Mouse (Mus musculus) WW6 (cell line): ENCODE results near the gene Pnliprp1.

Experiments used
- DNase-seq: peaks from one replicate; pipeline ENCODE4 v3.0.0-alpha.2; 2013; ENCODE audit warnings: low read depth, low spot score

The Pnliprp1 gene

DNA sequence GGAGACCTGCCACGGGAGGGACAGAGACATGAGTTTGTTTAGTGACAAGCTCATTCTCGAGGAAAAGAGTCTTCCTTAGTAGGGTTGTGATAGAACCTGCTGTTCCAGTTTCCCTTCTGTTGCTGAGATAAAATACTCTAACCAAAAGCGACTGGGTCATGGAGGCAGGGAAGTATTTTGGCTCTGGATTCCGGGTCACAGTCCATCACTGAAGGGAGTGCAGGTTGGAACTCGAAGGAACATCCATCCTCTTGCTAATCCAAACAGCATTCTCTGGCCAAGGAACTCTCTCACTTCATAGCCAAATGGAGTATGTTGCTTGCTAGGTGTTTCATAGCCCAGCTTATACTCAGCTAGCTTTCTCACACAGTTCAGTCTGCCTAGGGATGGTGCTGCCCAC lies 47.8 kb downstream of the Pnliprp1 start:
- no peak for DNase-seq

DNA sequence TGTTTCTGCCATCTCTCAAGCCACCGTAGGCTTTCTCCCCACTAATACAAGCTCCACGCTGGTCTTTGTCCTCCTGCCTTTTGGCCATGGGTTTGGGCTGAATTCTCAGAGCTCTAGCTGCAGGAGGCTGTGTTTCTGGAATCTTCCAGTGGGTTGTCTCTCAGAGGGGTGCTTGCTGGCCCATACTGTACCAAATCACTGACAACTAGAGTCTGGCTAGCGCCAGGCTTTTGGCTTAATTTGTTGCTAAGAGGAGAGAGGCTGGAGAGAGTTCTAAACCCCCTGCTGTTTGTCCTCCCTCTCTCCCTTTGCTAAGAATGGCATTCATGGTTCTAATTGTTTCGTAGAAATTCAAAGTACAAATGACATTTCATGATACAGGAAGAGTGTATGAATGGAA lies 52.9 kb downstream of the Pnliprp1 start:
- DNase-seq, result no peak

DNA sequence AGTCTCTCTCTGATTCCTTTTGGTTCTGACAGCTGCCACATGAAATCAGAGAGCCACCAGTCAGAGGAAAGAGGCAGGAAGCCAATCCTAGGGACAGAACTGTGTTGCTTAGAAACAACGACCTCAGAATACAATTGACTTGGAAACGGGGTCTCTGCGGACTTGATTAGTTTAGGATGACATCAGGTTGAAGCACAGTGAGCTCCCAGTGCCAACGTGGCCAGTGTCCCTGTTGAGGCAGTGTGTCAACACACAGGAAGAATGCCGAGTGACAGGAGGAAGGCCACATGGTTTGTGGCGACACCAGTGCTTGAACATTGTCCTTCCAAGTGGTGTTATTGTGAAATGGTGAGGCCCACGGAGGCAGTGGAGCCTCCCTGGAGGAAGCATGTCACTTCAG lies 55.3 kb downstream of the Pnliprp1 start:
- no peak for DNase-seq

DNA sequence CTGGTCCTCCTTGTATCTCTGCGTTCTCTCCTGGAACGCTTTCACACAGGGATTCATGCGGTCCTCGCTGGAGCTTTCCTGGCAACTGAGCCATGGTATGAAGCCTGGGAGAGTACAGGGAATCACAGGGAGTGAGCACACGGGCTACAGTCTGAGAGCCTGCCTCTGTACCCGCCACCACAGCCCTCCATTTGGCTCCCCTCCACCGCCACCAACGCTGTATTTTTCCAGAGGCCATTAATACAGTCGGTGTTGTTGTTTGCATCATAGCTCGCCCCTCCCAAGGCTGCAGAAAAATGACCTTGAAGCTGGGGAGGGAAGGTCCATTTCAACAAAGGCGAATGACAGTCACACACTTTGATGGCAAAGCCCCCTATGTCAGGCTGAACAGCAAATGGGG lies 60.5 kb downstream of the Pnliprp1 start:
- no peak for DNase-seq
